9 mouse cellular contexts compared by ENCODE assay signal in genomic region chr10:19893976-19894375, GRCm38 (mm10). TPM values are rescaled to one million over a fixed set of nuclear protein-coding genes. Genes with fewer than 3 reads are reported as not detected.
DNase-seq lines count a peak whose midpoint lies in the region; ATAC-seq and TF ChIP-seq lines count a peak whose summit lies in the region.
"Had no signal": no experiment of that assay in that cellular context is flagged by ENCODE, and none has a peak within 500 bp of the region (broad histone marks: within the 10 kb centered on the region; RNA-seq: fewer than 3 reads in every experiment).

No protein-coding gene starts in this region.

- peak; percentile 61 for DNase-seq in heart, adult 11 months
- DNase-seq in heart, adult 9 months (ENCODE audit: low spot score in 2 of 2) = no peak
- DNase-seq in urinary bladder, postnatal 14 days (ENCODE audit: low spot score) = peak; percentile 38
- DNase-seq in urinary bladder, postnatal 4 days (ENCODE audit: low spot score in 2 of 2) = no peak
- DNase-seq in kidney, postnatal 10 days = peak; percentile 51
- DNase-seq in telencephalon, adult 2 months (ENCODE audit: low read depth, low spot score) = peak; percentile 24

- no peak for TF ChIP-seq POLR2A in cortical plate, adult 2 months (IDR thresholded peaks at IDR 0.05; ENCODE audit: extremely low read depth, insufficient read depth, low read length)

- peak; percentile 47; the same call in 1 of the 2 replicates for ATAC-seq in megakaryocyte, adult 5-6 weeks (ENCODE audit: poor library complexity, severe bottlenecking)

- peak; percentile 67 for TF ChIP-seq CTCF in cortical plate, adult 2 months (IDR thresholded peaks at IDR 0.05; ENCODE audit: extremely low read depth, insufficient read depth, low read length)

- no peak overlapping the region for H3K27ac ChIP-seq in cortical plate, adult 2 months (ENCODE audit: insufficient read depth, low read length)
- H3K27ac ChIP-seq: heart, embryonic 13.5 days had no signal

- H3K4me3 ChIP-seq in cortical plate, adult 2 months (ENCODE audit: insufficient read depth, low read length) = no peak overlapping the region
- H3K4me3 ChIP-seq: heart, embryonic 13.5 days had no signal

- H3K4me1 ChIP-seq in cortical plate, adult 2 months (ENCODE audit: control insufficient read depth, insufficient read depth, low read length) = no peaks in the 10 kb centered on the region; the same call in 1 of the 2 replicates
- H3K4me1 ChIP-seq: heart, embryonic 13.5 days had no signal

RNA-seq across cellular contexts. Expression of gene Pex7, which starts 13.5 kb away (rescaled TPM):
- polyA plus RNA-seq in cortical plate, adult 2 months (2012; rRNA removed) = 35.4 and 35.8 TPM in 2 replicates
- 36.0 and 47.6 TPM in 2 replicates for total RNA-seq in megakaryocyte, adult 5-6 weeks (2015)
- 13.5 and 19.5 TPM in 2 replicates for total RNA-seq in megakaryocyte, adult 5-6 weeks (2017)

RNA-seq across cellular contexts. Expression of gene Map3k5, which starts 40.3 kb away (rescaled TPM):
- 17.2 and 19.6 TPM in 2 replicates for polyA plus RNA-seq in cortical plate, adult 2 months (2012; rRNA removed)
- 25.4 and 37.0 TPM in 2 replicates for total RNA-seq in megakaryocyte, adult 5-6 weeks (2015)
- 36.7 and 42.4 TPM in 2 replicates for total RNA-seq in megakaryocyte, adult 5-6 weeks (2017)

RNA-seq across cellular contexts. Expression of gene Slc35d3, which starts 42.7 kb away (rescaled TPM):
- polyA plus RNA-seq in cortical plate, adult 2 months (2012; rRNA removed) = 0.59 and 4.0 TPM in 2 replicates
- total RNA-seq in megakaryocyte, adult 5-6 weeks (2015) = not detected in 2 replicates
- total RNA-seq in megakaryocyte, adult 5-6 weeks (2017) = 0.07 and 0.24 TPM in 2 replicates

Comparison
In these comparisons a context has a peak if more than half of its experiments do, and no peak if none do; other contexts are left out.
1. DNase-seq: peak in heart, adult 11 months (single experiment), urinary bladder, postnatal 14 days (single experiment), kidney, postnatal 10 days (single experiment) and telencephalon, adult 2 months (single experiment); none in heart, adult 9 months (0 of 2) and urinary bladder, postnatal 4 days (0 of 2).